Mouse (Mus musculus) bone marrow, adult 2 months (tissue): ENCODE measurements around the gene Papola.

ENCODE experiments used
- CTCF ChIP-seq: fragments of 200-500 bp; IDR thresholded peaks from 2 replicates; pipeline ENCODE4 v1.5.1; 2011; ENCODE audit warnings: low read length, control low read depth; ENCODE audit not compliant: control insufficient read depth, insufficient read depth
- POLR2A ChIP-seq: fragments of 200-500 bp; IDR thresholded peaks from 2 replicates; pipeline ENCODE4 v1.6.1; 2011; ENCODE audit warnings: low read depth, mild to moderate bottlenecking, control low read depth, low read length, borderline replicate concordance; ENCODE audit not compliant: control insufficient read depth

DNA sequence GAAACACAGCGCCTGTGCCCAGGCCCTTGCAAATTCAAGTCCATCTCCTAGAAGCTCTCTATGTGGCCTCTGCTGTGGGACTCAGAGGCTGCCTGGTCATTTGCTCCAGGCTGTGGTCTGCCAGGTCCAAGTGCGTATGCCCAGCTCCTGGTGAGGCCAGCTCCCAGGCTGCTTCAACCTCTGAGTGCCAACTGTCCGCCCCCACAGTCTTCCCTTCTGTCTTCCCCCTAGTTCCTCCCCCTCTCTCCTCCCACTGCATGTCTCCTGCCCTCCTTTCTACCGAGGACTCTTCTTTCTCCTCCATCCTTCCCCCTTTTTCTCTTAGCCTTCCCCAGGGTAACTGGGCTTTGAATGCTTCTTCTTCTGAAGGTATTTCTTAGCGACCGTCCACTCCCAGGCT is 77.6 kb downstream of the Papola start:
- no peak for TF ChIP-seq POLR2A
- no peak for TF ChIP-seq CTCF
